Mouse (Mus musculus): ENCODE measurements at regions not wholly inside any gene's neighbourhood (a gene's known extent, or its start where the extent isn't known, plus 50 kb on each side); places are given as distances from the start of the nearest gene placed in this dataset.

DNA sequence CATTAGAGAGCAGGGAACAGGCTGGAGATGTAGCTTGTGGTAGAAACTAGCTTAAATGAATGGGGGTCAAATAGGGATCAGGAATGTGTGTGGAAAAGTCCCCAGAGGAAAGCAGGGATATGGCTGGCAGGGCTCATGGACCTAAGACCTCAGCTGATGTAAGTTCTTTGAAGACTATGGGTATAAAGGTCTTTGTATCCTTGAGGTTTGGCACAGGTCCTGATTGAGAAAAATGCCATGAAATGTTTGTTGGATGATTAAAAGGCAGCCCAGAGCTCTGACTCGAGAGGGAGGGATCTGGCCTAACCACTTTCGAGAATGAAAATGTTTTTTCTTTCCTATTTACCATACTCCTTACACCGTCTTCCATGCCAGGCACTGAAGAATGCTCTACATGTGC, 50.0 kb upstream of the Gsap start:
- TF ChIP-seq CTCF (IDR thresholded peaks at IDR 0.05; ENCODE audit: borderline replicate concordance, insufficient read depth, low read length) (no peak), POLR2A (IDR thresholded peaks at IDR 0.05; ENCODE audit: low read depth, low read length) (no peak)

All from embryonic fibroblast, embryonic 13.5 days (primary cell).